Mouse (Mus musculus) erythroblast, embryonic 14.5 days (primary cell): ENCODE measurements around the gene Mapk10.

Source experiments
- GATA1 ChIP-seq: IDR thresholded peaks from 2 replicates; pipeline ENCODE4 v1.6.1; 2012; ENCODE audit warnings: low read length, inconsistent platforms, mixed read lengths
- TAL1 ChIP-seq: IDR thresholded peaks from 3 replicates; pipeline ENCODE4 v1.6.1; 2012; ENCODE audit warnings: low read length, inconsistent platforms, mixed read lengths

DNA sequence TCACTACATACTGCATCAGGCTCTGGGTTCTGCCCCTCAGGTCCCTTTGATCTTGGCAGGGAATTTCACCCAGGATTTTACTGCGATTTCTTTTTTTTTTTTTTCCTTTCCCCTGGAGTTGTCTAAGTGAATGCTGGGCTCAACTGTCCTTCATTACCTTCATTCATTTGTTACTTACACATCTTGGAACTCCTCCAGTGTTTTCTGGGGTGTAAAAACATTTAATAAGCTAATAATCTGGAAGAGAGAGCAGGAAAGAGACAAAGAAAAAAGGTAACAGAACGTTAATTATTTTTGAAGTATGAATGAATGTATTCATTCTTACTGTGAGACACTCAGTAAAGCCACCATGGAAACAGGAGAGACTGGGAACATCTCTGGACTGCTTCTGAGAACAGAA, 219.4 kb downstream of the Mapk10 start:
- TF ChIP-seq GATA1 (no peak), TAL1 (no peak)
